Mouse (Mus musculus) megakaryocyte progenitor cell, adult 5-6 weeks (primary cell): ENCODE results near the gene Prkag2. TPM values are rescaled to one million over a fixed set of nuclear protein-coding genes. Genes with fewer than 3 reads are reported as not detected.
A peak's percentile ranks its signal among the peaks of the same experiment; 100 is the strongest.

Experiments
- ATAC-seq: replicated peaks from 2 replicates; pipeline ENCODE4 v1.8.0; 2016; ENCODE audit warnings: mild to moderate bottlenecking, moderate TSS enrichment, inconsistent platforms; ENCODE audit not compliant: poor library complexity
- total RNA-seq, 2 experiments: library from RNA; stranded (forward) in 1 of 2; stranded (reverse) in 1 of 2; fragments of 157-497, 149-512 nt in 1 of 2; fragments of 200-1000 nt in 1 of 2; gene quantifications; 2 replicates each; pipeline versions ENCODE4 v1.2.3 to v1.2.4; 2015 to 2017

Gene Prkag2
- total RNA-seq, 2 experiments from 2014 or later: 21.2 to 25.4 TPM

DNA sequence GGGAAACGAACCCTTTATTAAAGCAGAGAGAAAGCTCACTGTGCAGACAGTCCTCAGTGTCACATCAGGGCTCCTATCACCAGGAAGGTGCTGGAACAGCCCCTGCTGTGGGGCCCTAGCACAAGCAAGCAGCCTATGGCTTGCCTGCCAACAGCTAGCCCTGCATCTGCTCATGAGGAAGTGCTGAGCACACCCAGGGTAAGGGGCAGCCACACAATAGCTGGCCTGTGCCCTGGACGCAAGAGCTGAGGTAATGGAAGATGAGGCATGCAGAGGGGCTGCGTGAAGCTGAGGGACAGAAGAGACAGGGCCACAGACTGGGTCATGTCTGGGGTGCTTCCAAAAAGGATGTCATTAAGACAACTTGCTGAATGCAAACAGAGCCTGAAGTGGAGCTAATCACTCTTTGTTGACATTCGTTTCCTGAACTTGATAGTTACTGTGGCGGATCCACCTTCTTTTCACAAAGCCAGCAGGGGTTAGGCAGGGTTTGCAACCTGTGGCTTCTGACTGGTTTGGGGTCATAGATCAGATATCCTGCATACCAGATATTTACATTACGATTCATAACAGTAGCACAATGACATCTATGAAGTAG lies 94.8 kb downstream of the Prkag2 start:
- ATAC-seq: 0 out of 2 replicates have a peak, but pooled peaks have one; percentile 19

DNA sequence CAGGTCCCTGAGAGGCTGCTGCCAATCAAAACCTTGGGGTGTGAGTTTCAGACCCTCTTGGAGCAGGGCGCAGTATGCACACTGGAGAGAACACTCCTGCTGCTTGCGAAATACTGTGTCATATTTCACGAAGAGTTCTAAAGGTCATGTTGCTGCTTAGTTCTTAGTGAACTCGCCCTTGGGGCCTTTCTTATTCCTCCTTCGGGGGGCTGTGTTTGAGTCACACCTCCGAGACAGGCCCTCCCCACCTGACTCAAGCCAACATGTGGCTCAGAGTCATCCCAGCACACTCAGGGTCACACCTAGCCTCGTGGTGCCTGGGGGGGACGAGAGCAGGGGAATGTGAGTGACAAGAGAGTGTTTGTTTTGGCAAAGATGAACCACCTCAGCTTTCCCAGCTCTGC lies 99.0 kb downstream of the Prkag2 start:
- 0 out of 2 replicates have a peak, but pooled peaks have one; percentile 32 for ATAC-seq

DNA sequence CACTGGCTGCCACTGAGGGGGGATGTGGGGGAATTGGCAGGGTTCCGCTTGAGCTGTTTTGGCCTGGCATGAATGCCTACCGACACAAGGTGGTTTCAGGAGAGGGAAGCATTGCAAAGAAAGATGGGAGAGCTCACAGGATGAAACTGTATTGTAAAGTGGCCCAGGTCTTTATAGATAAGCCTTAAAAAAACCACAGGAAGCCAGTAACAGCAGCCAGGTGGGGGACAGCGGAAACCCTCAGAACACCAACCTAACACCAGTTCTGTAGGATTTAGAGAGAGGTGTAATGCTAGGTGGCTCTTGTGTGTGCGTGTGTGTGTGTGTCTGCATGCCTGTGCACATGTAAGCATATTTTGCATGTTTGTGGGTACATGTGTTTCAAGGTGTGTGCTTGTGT lies 101.1 kb downstream of the Prkag2 start:
- ATAC-seq: no peak

DNA sequence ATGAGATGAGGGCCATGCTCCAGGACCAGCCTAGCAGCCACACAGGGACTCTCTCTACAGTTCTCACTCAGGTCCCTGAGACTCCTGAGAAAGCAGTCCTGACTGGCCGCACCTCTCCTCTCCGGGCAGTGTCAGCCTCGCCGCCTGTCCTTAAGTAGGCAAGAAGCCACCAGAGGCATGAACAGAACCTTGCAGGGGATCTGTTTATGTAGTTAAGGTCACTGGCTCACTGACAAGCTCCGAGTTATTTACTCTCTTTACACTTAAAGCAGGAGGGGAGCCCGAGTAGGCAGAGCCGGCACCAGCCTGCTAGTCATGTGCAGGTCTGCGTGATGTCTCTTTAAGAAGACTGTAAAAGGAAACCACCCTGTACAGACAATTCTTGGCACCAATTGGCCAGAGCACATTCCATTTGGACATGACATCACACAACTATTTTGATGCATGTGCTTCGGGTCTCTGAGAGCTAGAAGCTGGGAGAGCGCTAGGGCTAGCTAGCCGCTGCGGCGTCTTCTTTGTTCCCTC lies 104.8 kb downstream of the Prkag2 start:
- peak; percentile 51 for ATAC-seq

DNA sequence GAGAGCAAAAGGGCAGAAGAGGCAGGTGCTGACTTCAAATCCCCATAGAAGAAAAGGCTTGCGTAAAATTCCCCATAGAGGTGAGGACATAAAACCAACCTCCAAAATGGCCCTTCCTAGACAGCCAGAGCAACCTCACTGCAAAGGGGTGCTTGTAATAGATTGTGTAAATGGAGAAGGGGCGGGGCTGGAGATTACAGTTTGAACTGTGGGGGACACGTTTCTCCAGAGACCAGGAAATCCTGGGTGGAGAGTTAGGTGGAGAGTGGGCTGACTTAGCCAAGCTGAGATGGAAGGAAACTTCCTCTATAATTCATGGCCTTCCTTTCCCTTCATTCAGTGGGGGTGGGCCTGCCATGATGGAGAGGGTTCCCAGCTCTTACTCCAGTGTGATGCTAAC lies 107.3 kb downstream of the Prkag2 start:
- peak; percentile 76 for ATAC-seq

DNA sequence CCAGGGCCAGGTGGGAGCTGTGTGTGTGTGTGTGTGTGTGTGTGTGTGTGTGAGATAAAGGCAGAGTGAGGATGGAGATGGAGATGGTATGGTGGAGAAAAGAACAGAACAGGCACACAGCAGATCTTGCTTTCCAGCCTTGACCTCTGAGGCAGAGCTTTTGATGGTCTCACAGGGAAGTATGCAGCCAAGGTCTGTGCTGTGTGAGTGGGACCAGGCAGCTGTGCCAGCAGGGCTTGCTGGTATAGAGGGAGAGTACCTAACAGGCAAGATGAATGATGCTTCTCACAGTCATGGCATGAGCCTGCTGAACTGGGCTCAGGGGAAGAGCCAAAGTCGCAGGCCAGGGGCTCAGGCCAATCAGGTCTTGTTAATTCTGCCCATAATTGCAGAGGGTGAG lies 108.9 kb downstream of the Prkag2 start:
- no peak for ATAC-seq

DNA sequence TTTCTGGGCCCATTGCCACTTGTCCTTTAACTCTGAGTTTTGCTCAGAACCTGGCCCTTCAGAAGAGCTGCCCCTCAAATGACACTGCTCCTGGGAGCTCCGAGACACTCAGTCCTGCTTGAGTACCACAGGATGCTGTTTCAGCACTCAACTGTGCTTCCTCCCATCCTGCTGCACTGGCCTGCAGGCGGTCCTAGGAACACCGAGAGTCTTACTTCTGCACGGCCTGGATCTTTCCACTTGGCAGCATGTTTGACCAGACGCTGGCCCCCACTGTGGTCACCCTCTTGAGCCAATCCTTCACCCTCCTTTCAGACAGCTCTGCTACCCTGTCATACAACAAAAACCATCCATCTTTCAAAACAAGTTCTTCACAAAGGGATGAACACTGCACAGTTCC lies 110.0 kb downstream of the Prkag2 start:
- ATAC-seq: no peak

DNA sequence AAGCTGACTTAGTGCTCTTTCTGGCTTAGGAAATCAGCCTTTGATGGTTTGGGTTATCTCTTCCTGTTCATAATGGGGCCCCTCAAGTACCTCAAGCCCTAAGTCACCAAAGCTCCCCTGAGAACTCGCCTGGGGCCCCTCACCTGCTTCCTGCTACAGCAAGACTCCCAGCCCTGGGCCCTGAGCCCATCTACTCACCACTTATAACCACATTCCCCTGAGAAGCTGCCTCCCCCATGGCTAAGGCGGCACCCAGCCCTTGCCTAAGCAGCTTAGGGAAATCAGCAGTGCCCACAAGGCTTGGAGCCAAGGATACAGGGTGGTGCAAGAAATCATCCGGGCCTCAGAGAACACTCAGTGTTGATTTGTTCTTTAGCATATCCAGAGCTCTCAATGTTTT lies 110.8 kb downstream of the Prkag2 start:
- ATAC-seq: peak; percentile 56

DNA sequence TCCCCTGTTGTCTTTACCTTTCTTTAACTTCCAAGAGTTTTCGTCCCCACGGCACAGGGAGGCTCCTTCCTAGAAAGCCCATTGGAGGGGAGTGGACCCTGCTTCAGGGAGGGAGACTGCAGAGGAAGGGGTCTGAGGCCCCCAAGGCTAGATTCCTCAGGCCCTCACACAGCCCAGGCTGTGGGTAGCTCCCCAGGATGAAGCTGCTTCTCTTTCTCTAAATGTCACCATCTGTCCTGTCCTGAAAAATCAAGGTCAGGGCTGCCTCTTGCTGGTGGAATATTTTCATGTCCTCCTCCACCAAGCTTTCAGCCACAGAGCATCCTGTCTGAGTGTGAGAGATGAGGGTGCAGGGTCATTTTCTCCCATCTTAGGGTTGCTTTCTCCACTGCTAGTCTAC lies 113.5 kb downstream of the Prkag2 start:
- no peak for ATAC-seq

DNA sequence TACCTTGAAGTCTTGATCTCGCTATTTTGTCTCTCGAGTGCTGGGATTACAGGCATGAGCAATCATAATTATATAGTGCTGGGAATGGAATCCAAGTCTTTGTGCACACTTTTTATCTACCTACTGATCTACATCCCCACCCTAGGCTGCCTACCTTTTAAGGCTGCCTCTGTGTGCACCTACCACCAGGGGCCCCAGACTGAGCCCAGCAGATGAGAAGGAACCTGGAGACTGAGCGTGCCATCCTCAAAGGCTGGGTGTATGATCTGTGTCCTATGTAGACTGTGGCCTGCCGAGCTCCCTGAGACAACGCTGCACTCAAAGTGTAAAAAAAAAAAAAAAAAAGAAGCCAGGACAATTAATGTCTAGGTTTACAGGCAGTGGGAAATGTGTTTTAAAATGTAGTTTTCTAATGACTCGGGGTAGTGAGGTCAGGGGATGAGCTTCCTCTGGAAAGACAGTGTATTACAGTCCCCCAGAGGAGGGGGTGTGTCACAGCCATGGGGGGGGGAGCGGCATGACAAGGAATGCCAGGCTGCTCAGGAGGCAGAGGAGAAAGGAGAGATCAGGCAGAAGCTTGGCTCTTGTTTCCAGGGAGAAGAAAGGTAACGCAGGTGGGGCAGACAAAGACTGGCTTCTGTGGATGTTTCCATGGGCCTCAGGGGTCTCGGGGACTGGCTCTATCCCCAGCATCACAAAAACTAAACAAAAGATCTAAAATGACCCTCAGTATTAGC lies 114.1 kb downstream of the Prkag2 start:
- no peak for ATAC-seq

DNA sequence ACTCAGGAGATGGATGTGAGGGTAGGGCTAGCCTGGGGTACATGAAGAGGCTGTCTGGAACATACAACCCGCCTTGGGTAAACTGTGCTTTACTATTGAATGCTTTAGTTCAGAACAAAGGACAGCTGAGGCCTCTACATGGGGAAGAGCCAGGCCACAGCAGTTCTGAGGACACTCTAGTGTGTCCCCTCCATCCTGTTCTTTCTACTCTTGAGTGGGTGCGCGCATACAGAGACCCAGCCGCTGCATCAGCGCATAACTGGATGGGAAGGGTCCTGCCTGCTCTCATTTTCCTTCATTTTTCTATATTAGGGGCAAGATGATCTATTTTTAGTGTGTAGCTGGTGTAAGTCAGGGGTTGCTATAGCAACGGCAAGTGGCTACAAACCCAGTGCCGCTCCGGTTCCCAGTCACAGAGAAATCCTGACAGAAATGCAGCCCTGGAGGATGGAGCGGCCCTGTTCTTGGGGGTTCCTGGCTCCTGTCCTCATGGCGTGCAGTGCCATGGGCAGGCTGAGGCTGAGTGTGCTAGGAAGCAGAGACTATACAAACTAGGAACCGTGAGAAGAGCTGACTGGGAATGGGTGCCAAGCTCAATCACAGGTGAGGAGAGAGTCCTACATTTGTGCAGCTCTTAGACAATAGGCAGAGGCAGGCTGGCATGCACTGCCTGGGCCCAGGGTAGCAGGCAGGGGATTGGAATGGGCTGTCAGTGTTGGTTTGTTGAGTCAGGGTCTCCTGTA lies 114.8 kb downstream of the Prkag2 start:
- ATAC-seq: no peak

DNA sequence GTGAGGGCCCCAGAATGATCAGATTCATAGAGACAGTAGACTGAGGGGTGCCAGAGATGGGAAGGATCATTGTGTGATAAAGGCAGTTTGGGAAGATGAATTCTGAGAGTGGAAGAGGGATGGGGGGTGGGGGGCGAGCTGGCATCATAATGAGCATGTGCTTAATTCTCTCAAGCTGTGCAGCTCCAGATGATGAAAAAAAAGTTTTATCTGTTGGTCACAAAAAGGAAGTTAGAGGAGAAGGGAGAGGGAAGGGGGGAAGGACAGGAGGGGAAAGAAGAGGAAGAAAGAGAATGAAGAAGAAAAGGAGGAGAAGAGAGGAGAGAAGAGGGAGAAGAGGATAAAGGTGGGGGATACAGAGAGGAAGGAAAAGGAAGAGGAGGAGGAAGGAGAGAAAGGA lies 116.3 kb downstream of the Prkag2 start:
- no peak for ATAC-seq

DNA sequence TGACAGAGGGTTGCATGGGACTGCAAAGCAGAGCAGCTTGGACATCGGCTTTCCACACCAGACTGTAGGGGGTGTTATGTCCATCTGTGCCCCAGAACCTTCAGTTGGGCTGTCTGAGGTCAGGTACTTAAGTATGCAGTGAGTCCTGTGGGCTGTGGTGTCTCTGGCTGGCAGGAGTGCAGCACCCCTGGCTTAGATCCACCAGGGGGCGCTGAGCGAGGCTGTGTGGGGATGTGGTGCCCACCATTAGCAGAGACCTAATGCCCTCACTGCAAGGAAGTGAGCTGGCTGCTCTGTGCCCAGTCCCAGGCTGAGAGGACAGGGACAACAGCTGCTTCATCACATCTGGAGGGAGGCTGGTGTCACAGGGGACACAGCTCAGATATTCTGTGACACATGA lies 116.9 kb downstream of the Prkag2 start:
- ATAC-seq: peak; percentile 82

DNA sequence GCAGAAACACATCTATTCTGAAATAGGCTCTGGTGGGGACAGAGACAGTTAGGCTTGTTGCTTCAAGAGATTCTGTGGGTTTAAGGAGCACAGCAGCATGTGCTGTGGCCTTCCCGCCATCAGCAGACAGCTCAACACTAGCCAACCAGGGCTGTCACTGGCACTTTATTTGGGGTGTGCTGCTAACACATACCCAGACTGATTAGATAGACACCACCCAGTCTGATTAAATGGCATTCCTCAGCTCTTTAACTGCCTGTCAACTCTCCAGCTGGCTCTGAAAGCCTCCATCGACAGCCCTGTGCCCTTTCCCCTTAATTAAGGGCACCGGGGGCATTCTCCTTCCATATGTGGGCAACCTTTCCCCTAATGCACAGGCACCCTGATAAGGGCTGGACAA lies 118.2 kb downstream of the Prkag2 start:
- no peak for ATAC-seq

DNA sequence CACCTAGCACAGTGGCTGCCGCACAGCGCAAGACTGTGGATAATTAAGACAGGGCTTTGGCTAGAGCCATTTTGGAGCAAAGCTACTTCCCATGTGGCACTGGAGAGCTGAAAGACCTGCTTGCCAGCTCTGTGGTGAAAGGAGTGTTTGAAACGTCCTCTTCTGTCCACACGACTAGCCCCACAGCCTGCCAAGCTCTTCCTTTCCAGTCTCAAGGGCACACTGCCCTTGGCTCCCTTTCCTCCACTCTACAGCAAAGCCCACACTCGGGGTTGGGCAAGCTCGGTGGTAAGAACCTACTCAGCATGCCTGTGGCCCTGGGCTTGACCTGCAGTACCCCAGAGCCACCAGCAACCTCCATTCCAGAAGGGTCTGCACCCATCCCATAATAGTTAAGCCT lies 118.7 kb downstream of the Prkag2 start:
- peak; percentile 18; the same call in 1 of the 2 replicates for ATAC-seq

DNA sequence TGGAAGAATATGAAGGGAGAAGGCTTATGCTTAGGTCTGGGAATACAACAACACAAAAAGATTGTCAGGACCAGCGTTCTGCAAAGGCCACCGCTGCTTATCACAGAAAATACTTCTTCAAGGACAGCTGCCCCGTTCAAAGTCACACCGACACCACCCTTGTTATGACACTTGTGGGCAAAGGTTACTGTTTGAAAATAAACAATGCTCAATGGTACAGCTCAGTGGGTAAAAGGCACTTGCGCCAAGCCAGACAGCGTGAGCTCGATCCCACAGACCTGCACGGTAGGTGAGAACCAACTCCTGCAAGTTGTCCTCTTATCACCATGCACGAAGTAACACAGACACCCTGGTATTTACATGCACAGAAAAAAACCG lies 120.5 kb downstream of the Prkag2 start:
- no peak for ATAC-seq

DNA sequence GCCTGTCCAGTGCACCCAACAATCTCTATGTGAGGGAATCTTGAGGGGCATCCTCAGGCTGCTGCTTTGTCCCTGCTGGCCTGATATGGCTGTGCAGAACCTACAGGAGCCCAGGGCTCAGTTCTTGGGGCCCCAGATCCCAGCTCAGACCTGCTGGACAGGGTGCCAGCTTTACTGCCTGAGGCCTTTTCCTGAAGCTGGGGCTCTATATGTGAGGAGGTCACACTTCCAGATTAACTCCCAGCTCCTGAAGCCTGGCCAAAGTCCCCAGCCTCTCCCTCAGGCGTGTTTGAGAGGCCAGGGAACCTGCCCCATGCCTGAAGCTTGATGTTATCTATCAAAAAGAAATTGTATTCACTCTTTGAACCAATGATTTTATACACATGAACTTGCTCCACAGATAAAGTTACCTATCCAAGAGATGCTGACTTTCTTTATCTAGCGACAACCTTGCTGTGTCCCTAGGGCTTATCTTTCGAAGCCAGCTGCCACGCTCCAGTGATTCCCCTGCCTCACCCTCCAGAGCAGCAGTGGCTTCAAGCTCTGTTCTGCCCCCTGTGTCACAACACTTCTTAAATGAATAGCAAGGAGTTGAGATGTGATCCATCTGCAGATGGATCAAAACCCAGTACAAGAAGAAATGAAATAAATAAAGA lies 121.0 kb downstream of the Prkag2 start:
- peak; percentile 65 for ATAC-seq

DNA sequence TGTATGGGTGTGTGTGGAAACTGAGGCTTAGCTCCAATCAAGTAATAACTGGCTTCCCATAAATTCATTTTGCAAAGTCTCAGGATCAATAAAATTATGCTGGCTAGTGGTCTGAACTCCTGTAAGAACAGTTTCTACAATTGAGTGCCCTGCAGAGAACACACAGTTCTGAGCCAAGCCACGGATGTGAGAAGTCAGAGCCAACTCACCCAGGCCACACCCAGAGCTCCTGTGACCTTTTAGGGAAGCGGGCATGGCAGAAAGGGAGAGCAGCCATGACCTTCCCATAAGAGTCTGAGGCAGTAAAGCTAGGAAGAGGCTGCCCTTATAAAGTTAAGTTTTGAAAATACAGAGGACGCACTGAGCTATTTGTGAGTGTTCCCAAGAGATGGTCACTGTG lies 123.5 kb downstream of the Prkag2 start:
- ATAC-seq: no peak

DNA sequence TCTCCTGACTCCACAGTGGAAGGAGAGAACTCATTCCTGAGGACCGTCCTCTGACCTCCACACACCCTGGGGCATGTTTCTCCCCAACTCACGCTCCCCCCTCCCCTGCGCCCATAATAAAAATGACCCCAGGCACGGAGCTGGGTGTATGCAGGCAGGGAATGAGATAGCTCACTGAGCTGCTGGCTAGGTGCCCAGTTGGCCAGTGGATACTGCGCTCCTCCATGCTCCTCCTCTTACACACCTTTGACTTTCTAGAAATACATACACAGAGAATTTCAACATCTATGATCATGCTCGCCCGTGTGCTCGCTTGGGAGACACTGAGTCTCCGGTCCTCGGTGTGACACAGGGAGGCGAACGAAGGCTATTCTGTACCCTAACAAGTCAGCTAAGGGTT lies 124.2 kb downstream of the Prkag2 start:
- no peak for ATAC-seq

DNA sequence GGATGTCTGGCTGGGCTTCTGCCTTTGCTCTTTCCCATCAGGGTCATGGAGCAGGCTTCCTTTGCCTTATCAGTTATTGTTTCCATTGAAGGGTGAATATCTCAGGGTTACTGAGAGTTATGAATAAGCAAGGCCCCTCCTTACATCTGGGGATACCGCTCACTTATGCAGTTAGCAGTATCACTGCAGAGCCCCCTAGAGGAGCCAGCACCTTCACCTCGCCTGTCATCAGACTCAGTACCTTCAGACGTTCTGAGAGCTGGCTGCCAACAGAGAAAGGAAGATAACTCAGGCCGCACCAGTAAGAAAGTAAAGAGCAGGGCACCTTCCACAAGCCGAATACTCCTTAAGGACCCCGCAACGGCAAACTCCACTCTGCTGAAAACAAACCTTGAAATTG lies 125.3 kb downstream of the Prkag2 start:
- no peak for ATAC-seq

DNA sequence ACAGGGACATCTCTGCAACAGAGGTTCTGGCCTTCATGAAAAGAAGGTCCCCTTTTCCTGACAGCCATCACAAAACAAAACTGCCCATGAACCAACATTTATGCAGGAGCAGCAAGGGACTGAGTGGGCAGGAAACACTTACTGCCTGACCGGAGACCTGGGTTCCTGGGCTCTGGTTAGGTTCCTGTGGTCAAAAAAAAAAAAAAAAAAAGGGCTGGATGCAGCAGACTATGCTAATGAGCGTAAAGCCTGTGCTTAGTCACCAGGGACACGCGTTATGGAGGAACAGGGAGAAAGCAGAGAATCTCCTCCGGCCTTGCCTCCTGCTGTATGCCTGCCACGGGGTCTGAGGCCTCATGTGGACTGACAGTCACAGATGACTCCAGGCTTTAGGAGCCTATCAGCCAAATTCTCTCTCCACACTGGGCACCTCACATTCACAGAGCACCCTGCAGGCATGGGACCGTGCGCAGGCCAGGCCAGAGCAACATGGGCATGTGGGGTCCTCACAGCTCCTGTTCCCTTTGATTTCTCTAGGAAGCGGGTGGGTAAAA lies 126.7 kb downstream of the Prkag2 start:
- no peak for ATAC-seq
